Mouse (Mus musculus) lung, embryonic 14.5 days (tissue): ENCODE results near the gene Vmn1r87. TPM values are rescaled to one million over a fixed set of nuclear protein-coding genes. Genes with fewer than 3 reads are reported as not detected.
"Not testable (repeated sequence)": the region's sequence is repeated elsewhere in the genome, so short reads cannot be mapped to it uniquely, and the experiment has no call there.

Source experiments
- ATAC-seq: fragments of 200-750 bp; cut with Nextera tagmentation; 2 replicates; pipeline ENCODE4 v1.8.0; 2017; ENCODE audit warnings: mild to moderate bottlenecking, moderate TSS enrichment, moderate library complexity; ENCODE audit not compliant: insufficient read depth
- DNase-seq: peaks from one replicate; pipeline ENCODE4 v3.0.0-alpha.2; 2015
- H3K27ac ChIP-seq: fragments of 300-500 bp; sonication (generic); 2 replicates; pipeline ENCODE4 v1.5.1; 2014; ENCODE audit warnings: low read depth, mild to moderate bottlenecking, moderate library complexity
- H3K27me3 ChIP-seq: fragments of 300-500 bp; sonication (generic); 2 replicates; pipeline ENCODE4 v1.6.1; 2014; ENCODE audit warnings: low read length, control low read depth; ENCODE audit not compliant: insufficient read depth
- H3K36me3 ChIP-seq: fragments of 300-500 bp; sonication (generic); 2 replicates; pipeline ENCODE4 v1.6.1; 2014; ENCODE audit warnings: control low read depth; ENCODE audit not compliant: insufficient read depth
- H3K4me1 ChIP-seq: fragments of 300-500 bp; sonication (generic); 2 replicates; pipeline ENCODE4 v1.6.1; 2014; ENCODE audit warnings: antibody characterized with exemption, control low read depth; ENCODE audit not compliant: insufficient read depth
- H3K4me2 ChIP-seq: fragments of 300-500 bp; sonication (generic); 2 replicates; pipeline ENCODE4 v1.6.1; 2014; ENCODE audit warnings: mild to moderate bottlenecking
- H3K4me3 ChIP-seq: fragments of 300-500 bp; sonication (generic); 2 replicates; pipeline ENCODE4 v1.5.1; 2014; ENCODE audit warnings: low read depth, low read length
- H3K9ac ChIP-seq: fragments of 300-500 bp; sonication (generic); 2 replicates; pipeline ENCODE4 v1.6.1; 2014
- H3K9me3 ChIP-seq: fragments of 300-500 bp; sonication (generic); 2 replicates; pipeline ENCODE4 v1.6.1; 2016; ENCODE audit warnings: low read depth, low read length, control low read depth
- CTCF ChIP-seq: IDR thresholded peaks from 2 replicates; pipeline ENCODE4 v1.5.1; 2016; ENCODE audit warnings: antibody characterized with exemption, low read depth
- WGBS: fragments of 180-500 bp; shearing (Covaris S2); extraction: QIAGEN DNeasy Blood & Tissue Kit; methylation state at CpG from one replicate; pipeline ENCODE4 v1.1.7; 2014; 5-methylcytosine and 5-hydroxymethylcytosine counted together
- polyA plus RNA-seq: library from polyadenylated mRNA; unstranded; fragments of >200 nt; fragmentation: Nextera tagmentation; extraction: Ambion mirVana; gene quantifications from 2 replicates; pipeline ENCODE4 v1.2.1, GENCODE M21; 2014

The Vmn1r87 gene
- not detected in 2 replicates for polyA plus RNA-seq

DNA sequence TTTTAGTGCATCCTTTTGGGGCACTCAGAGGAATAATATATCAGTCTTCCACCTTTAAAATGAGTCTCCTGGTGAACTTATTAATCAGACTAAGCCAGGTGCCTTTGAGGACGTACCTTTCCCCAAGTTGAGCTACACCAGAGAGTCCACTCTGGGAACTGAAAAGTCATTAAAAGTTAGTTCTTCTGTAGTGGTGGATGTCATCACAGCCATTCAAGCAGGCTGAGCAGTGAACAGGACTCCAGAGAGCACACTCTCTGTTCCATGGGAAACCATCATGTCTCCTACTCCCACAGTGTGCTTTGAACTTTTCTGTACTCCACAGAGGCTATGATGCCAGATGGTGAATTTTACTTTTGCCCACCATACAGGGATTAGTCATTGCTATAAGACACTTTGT lies at the start of gene Vmn1r87:
Vmn1r87 (minus strand) TSS at position 101 of the 400 bp plus-strand sequence.
- Histone ChIP-seq H3K27me3 (no peaks in the 10 kb centered on the region), H3K9me3 (no peaks in the 10 kb centered on the region), H3K4me2 (no peak within 1 kb of the TSS), H3K36me3 (no peaks in the 10 kb centered on the region), H3K4me3 (no peak within 1 kb of the TSS), H3K4me1 (no peaks in the 10 kb centered on the region), H3K9ac (no peak within 1 kb of the TSS), H3K27ac (no peak within 1 kb of the TSS)
- no peak for TF ChIP-seq CTCF
- 78% methylated on average over 1 of the region's 1 CpGs for WGBS
- DNase-seq (no peak), ATAC-seq (no peak)

DNA sequence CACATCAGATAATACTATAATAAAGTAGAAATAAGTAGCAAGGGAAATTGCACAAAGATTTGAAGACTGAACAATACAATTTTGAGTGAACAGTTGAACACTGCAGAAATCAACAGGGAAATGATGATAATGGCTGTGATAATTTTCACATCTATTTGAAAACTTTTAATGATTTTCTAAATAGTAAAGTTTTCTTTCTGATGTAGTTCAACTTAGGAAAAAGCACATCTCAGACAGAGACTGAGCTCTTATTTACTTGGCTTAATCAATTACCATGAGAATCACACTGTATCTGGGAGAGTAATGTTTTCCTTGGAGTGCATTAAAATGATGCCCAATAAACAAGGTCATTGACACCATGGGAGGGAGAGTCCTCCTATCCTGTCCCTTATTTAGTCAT lies 19.3 kb upstream of the Vmn1r87 start, which contains the start of gene Vmn1r88:
Vmn1r88 (plus strand) TSS at position 301 of the 400 bp plus-strand sequence.
- Histone ChIP-seq H3K36me3 (no peaks in the 10 kb centered on the region), H3K4me2 (no peak within 1 kb of the TSS), H3K9ac (no peak within 1 kb of the TSS), H3K27me3 (no peaks in the 10 kb centered on the region), H3K9me3 (no peaks in the 10 kb centered on the region), H3K4me1 (no peaks in the 10 kb centered on the region), H3K4me3 (no peak within 1 kb of the TSS), H3K27ac (no peak within 1 kb of the TSS)
- no peak for TF ChIP-seq CTCF
- DNase-seq = no peak
- no peak for ATAC-seq

DNA sequence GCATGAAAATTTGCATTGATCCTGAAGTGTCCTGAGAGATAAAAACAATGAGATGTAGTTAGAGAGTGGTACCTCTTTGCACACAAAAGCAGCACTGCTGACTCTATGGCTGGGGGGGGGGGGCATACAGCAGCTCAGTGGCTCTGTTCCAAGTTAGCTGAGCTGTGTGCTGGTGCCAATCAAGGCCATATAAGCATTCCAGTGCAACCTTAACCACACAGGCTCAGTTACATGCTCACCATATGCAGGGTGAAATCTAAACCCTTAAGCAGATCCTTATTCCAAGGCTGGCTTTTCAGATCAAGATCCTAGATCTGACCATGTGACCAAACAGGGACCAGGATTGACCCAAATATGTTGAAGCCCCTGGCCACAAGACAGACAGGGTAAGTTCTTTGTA lies 2.6 kb downstream of the Vmn1r87 start:
- H3K4me2 ChIP-seq = no peak overlapping the region
- TF ChIP-seq CTCF = no peak
- no peak overlapping the region for H3K9ac ChIP-seq
- no peaks in the 10 kb centered on the region for H3K27me3 ChIP-seq
- ATAC-seq = no peak
- H3K4me1 ChIP-seq = no peaks in the 10 kb centered on the region
- DNase-seq = no peak
- H3K4me3 ChIP-seq = no peak overlapping the region
- no peaks in the 10 kb centered on the region for H3K36me3 ChIP-seq
- no peak overlapping the region for H3K27ac ChIP-seq
- no peaks in the 10 kb centered on the region for H3K9me3 ChIP-seq

DNA sequence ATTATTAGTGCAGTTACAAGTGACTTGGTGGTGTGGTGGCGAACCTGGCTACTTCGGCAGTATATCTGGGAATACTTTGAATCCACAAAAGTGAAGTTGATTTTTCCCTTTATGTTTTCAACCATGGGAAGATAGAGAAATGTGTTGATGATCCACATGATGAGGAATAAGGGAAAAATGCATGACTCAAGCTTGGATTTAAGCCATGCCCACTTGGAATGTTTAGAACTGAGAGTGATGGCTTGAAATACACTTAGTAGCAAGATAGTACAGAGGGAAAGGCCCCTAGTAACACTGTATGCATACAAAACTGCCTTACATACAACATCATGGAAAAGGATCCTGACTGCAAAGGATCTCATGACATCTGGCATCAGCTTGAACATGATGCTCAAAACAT lies 8.1 kb downstream of the Vmn1r87 start:
- WGBS = 95% methylated on average over 2 of the region's 2 CpGs
- no peak for ATAC-seq
- no peaks in the 10 kb centered on the region for H3K9me3 ChIP-seq
- no peak for DNase-seq
- H3K4me1 ChIP-seq = no peaks in the 10 kb centered on the region
- H3K27me3 ChIP-seq = no peaks in the 10 kb centered on the region
- H3K4me3 ChIP-seq = no peak overlapping the region
- H3K36me3 ChIP-seq = no peaks in the 10 kb centered on the region
- no peak overlapping the region for H3K9ac ChIP-seq
- no peak overlapping the region for H3K4me2 ChIP-seq
- TF ChIP-seq CTCF = no peak
- no peak overlapping the region for H3K27ac ChIP-seq

DNA sequence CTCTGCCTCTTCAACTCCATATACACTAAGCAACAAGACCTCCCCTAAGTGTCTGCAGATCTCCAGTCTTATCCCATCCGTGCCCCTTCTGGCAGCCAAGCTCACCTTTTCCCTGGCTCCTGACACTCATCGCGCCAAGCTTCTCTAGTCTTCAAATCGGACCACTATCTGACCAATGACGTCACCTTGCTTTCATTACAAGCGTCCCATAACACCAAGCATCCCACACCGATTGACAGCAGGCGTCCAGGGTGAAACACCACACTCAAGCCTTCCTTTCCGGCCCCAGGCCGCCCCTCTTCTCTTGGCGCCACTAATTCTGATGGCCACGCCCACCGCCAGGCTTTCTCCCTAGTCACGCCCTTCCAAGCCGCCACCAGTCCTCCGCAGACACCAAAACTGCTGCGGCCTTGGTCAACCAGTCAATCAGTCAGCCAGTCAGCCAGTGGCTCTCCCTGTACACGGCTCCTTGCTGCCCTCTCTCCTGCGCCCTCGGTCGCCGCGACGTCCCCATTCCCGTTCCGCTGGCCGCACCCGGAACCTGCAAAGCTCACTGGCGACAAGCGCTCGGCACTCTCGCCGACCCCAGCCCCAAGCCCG lies 16.3 kb downstream of the Vmn1r87 start:
- WGBS = 2% methylated on average over 15 of the region's 34 CpGs
- DNase-seq, H3K9me3 ChIP-seq, H3K27me3 ChIP-seq, H3K36me3 ChIP-seq, H3K27ac ChIP-seq, H3K4me1 ChIP-seq, H3K4me3 ChIP-seq, H3K9ac ChIP-seq: not testable (repeated sequence)
- H3K4me2 ChIP-seq = peak overlapping the region; percentile 42; the same call in 1 of the 2 replicates
- peak; percentile 95 for ATAC-seq

DNA sequence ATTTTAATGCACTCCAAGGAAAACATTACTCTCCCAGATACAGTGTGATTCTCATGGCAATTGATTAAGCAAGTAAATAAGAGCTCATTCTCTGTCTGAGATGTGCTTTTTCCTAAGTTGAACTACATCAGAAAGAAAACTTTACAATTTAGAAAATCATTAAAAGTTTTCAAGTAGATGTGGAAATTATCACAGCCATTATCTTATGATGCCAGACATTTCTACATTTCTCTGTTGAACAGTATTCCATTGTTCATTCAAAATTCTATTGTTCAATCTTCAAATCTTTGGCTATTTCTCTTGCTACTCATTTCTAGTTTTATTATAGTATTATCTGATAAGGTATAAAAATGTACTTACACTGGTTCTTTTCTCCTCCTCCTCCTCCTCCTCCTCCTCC lies 20.1 kb downstream of the Vmn1r87 start, which contains the start of gene Vmn1r86:
Vmn1r86 (minus strand) TSS at position 101 of the 400 bp plus-strand sequence.
- Histone ChIP-seq H3K4me1 (no peaks in the 10 kb centered on the region), H3K4me2 (no peak within 1 kb of the TSS), H3K4me3 (no peak within 1 kb of the TSS), H3K36me3 (no peaks in the 10 kb centered on the region), H3K27ac (no peak within 1 kb of the TSS), H3K9me3 (no peaks in the 10 kb centered on the region), H3K27me3 (no peaks in the 10 kb centered on the region), H3K9ac (no peak within 1 kb of the TSS)
- ATAC-seq (no peak), DNase-seq (no peak)
- TF ChIP-seq CTCF = no peak

DNA sequence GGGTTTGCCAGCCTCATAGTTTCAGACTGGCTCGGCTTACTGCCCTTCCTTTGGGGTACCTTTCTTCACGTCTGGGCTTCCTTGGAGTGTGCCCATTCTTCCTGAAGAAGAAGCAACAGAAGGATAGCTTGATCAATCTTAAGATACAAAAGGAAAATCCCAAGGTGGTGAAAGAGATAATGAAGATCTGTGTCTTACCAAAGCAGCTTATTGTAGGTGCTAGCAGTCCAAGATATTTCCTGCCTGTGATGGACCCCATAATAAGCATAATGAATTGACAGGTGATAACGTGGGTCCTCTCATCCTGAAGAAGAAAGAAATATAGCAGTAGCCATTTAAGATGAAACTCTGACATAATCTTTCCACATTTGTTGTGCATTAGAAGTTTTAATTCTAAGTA lies 44.9 kb downstream of the Vmn1r87 start, which contains the start of gene Vmn1r85:
Vmn1r85 (minus strand) TSS at position 101 of the 400 bp plus-strand sequence.
- no peak within 1 kb of the TSS for H3K4me3 ChIP-seq
- H3K9me3 ChIP-seq = no peaks in the 10 kb centered on the region
- no peak within 1 kb of the TSS for H3K27ac ChIP-seq
- no peak for DNase-seq
- H3K4me1 ChIP-seq = no peaks in the 10 kb centered on the region
- H3K36me3 ChIP-seq = no peaks in the 10 kb centered on the region
- H3K27me3 ChIP-seq = no peaks in the 10 kb centered on the region
- H3K9ac ChIP-seq = no peak within 1 kb of the TSS
- no peak for TF ChIP-seq CTCF
- ATAC-seq = no peak
- H3K4me2 ChIP-seq = no peak within 1 kb of the TSS
- WGBS = 54% methylated on average over 3 of the region's 3 CpGs

Other genes with a start within 250 kb of the Vmn1r87 start
- gene Zscan22, start 242.3 kb downstream of the Vmn1r87 start, polyA plus RNA-seq = 22.2 and 23.4 TPM in 2 replicates
- gene Rps5, start 217.9 kb downstream of the Vmn1r87 start, polyA plus RNA-seq = 1,356 and 1,409 TPM in 2 replicates
- gene Rnf225, start 212.7 kb downstream of the Vmn1r87 start, polyA plus RNA-seq = 0.73 and 0.97 TPM in 2 replicates
- 9.6 and 11.1 TPM in 2 replicates for gene Zfp324, start 174.3 kb downstream of the Vmn1r87 start, polyA plus RNA-seq
- gene Zfp446, start 162.3 kb downstream of the Vmn1r87 start, polyA plus RNA-seq = 8.1 TPM in 2 replicates
- gene Slc27a5, start 142.0 kb downstream of the Vmn1r87 start, polyA plus RNA-seq = not detected in 2 replicates
- 458 and 511 TPM in 2 replicates for gene Trim28, start 141.0 kb downstream of the Vmn1r87 start, polyA plus RNA-seq
- 29.8 and 30.4 TPM in 2 replicates for gene Zbtb45, start 130.1 kb downstream of the Vmn1r87 start, polyA plus RNA-seq
- 123 and 128 TPM in 2 replicates for gene Chmp2a, start 105.3 kb downstream of the Vmn1r87 start, polyA plus RNA-seq
- gene Ube2m, start 101.9 kb downstream of the Vmn1r87 start, polyA plus RNA-seq = 150 and 168 TPM in 2 replicates
- 2.3 and 3.3 TPM in 2 replicates for gene Mzf1, start 85.4 kb downstream of the Vmn1r87 start, polyA plus RNA-seq
- not detected in 2 replicates for gene Vmn1r85, start 45.0 kb downstream of the Vmn1r87 start, polyA plus RNA-seq
- gene Vmn1r86, start 20.2 kb downstream of the Vmn1r87 start, polyA plus RNA-seq = not detected in 2 replicates
- gene Vmn1r88, start 19.4 kb upstream of the Vmn1r87 start, polyA plus RNA-seq = not detected in 2 replicates
- gene Vmn1r89, start 72.9 kb upstream of the Vmn1r87 start, polyA plus RNA-seq = not detected in 2 replicates
- 122 and 135 TPM in 2 replicates for gene Lig1, start 137.1 kb upstream of the Vmn1r87 start, polyA plus RNA-seq
- gene Zswim9, start 138.6 kb upstream of the Vmn1r87 start, polyA plus RNA-seq = 8.1 and 10.2 TPM in 2 replicates
- gene Pla2g4c, start 184.5 kb upstream of the Vmn1r87 start, polyA plus RNA-seq = 1.5 and 1.6 TPM in 2 replicates